Mouse (Mus musculus) Patski (cell line): Measurements from ENCODE around the gene Ttll3. TPM values are rescaled to one million over a fixed set of nuclear protein-coding genes. Genes with fewer than 3 reads are reported as not detected.
A peak's percentile ranks its signal among the peaks of the same experiment; 100 is the strongest.

Experiments
- ATAC-seq: fragments of 100-300 bp; one replicate; pipeline ENCODE4 v1.8.0; 2021
- CTCF ChIA-PET: fragments of 350-600 bp; sonication (Branson Sonifier 250); formaldehyde crosslinking; loops from one replicate; lab custom pipeline; 2022; ENCODE audit warnings: inconsistent platforms; lab: Charles Lee
- POLR2A ChIA-PET: fragments of 350-600 bp; sonication (Branson Sonifier 250); formaldehyde crosslinking; loops from one replicate; lab custom pipeline; 2022; ENCODE audit warnings: antibody characterized with exemption, inconsistent platforms; lab: Charles Lee
- DNase-seq: peaks from one replicate; pipeline ENCODE4 v3.0.0-alpha.2; 2011; ENCODE audit warnings: low read depth, low spot score
- H3K27me3 ChIP-seq: fragments of 371-371 bp; one replicate; pipeline ENCODE4 v1.5.1; 2021
- CTCF ChIP-seq: fragments of 100-300 bp; IDR thresholded peaks from one replicate; pipeline ENCODE4 v1.5.1; 2021
- in situ Hi-C: fragments of 300-500 bp; cut with MboI; formaldehyde crosslinking; loops from 3 replicates; pipeline ENCODE4 v1.11.1; 2018; ENCODE audit warnings: low pct_unique_long_range_greater_than_20kb, mixed read lengths
- polyA plus RNA-seq: library from polyadenylated mRNA; unstranded; gene quantifications from one replicate; pipeline ENCODE4 v1.2.3, GENCODE M21; 2021

Ttll3 gene
- polyA plus RNA-seq, 1 experiment from 2014 or later = 10.1 TPM

- in situ Hi-C loops = no loop called here
- CTCF ChIA-PET = no interaction called here
These were observed 27.4 kb downstream of the Ttll3 start for GRCm38 (mm10) chr6:113416416-113416815.

GRCm38 (mm10) chr6:113418441-113419198 is 29.6 kb downstream of the Ttll3 start:
- in situ Hi-C loops = no loop called here
- no peak for TF ChIP-seq CTCF
- CTCF ChIA-PET = interaction anchor here (0.6 to 1.3 kb wide), 3 partner anchors 11 to 18 kb away, joined by 3 read pairs; no protein-coding TSS in a partner anchor
- POLR2A ChIA-PET = interaction anchor here (0.7 to 0.8 kb wide), 2 partner anchors 13 to 74 kb away, joined by 3 read pairs; no protein-coding TSS in a partner anchor
- ATAC-seq = peak; percentile 61
- no peaks in the 10 kb centered on the region for H3K27me3 ChIP-seq
- DNase-seq = no peak

More at GRCm38 (mm10) chr6:113416416-113416815, 27.4 kb downstream of the Ttll3 start:
- ATAC-seq (no peak), DNase-seq (no peak)
- POLR2A ChIA-PET = no interaction called here
- H3K27me3 ChIP-seq = no peaks in the 10 kb centered on the region
- no peak for TF ChIP-seq CTCF

- ATAC-seq (peak; percentile 84), DNase-seq (peak; percentile 83)
- TF ChIP-seq CTCF = no peak
- H3K27me3 ChIP-seq = no peaks in the 10 kb centered on the region
- POLR2A ChIA-PET = interaction anchor here (0.7 to 0.8 kb wide), 2 partner anchors 13 to 75 kb away, joined by 3 read pairs; no protein-coding TSS in a partner anchor
- in situ Hi-C loops = no loop called here
- CTCF ChIA-PET = interaction anchor here (0.6 to 1.3 kb wide), 4 partner anchors 11 to 18 kb away, joined by 3 read pairs; no protein-coding TSS in a partner anchor
These were observed 30.1 kb downstream of the Ttll3 start, which contains the start of gene Rpusd3 for GRCm38 (mm10) chr6:113419199-113419587. Rpusd3 (minus strand) TSS chr6:113419340.

GRCm38 (mm10) chr6:113423000-113423399 is 33.9 kb downstream of the Ttll3 start:
- POLR2A ChIA-PET = no interaction called here
- H3K27me3 ChIP-seq = no peaks in the 10 kb centered on the region
- ATAC-seq (no peak), DNase-seq (no peak)
- in situ Hi-C loops = no loop called here
- CTCF ChIA-PET = no interaction called here
- TF ChIP-seq CTCF = no peak

GRCm38 (mm10) chr6:113424187-113424586 is 35.1 kb downstream of the Ttll3 start:
- ATAC-seq (no peak), DNase-seq (no peak)
- ChIA-PET POLR2A (no interaction called here), CTCF (no interaction called here)
- in situ Hi-C loops = no loop called here
- no peaks in the 10 kb centered on the region for H3K27me3 ChIP-seq
- TF ChIP-seq CTCF = no peak

GRCm38 (mm10) chr6:113426696-113427095 is 37.6 kb downstream of the Ttll3 start:
- H3K27me3 ChIP-seq = no peaks in the 10 kb centered on the region
- CTCF ChIA-PET = interaction anchor here (0.8 kb wide), 1 partner anchor 11 kb away, joined by 3 read pairs; no protein-coding TSS in a partner anchor
- TF ChIP-seq CTCF = no peak
- DNase-seq (no peak), ATAC-seq (no peak)
- in situ Hi-C loops = no loop called here
- POLR2A ChIA-PET = no interaction called here

GRCm38 (mm10) chr6:113427397-113427796 is 38.3 kb downstream of the Ttll3 start:
- ATAC-seq = no peak
- no peak for DNase-seq
- TF ChIP-seq CTCF = no peak
- POLR2A ChIA-PET = interaction anchor here (0.8 kb wide), 1 partner anchor 110 kb away, joined by 5 read pairs; no protein-coding TSS in a partner anchor
- CTCF ChIA-PET = interaction anchor here (0.8 kb wide), 1 partner anchor 12 kb away, joined by 3 read pairs; no protein-coding TSS in a partner anchor
- H3K27me3 ChIP-seq = no peaks in the 10 kb centered on the region
- in situ Hi-C loops = no loop called here

GRCm38 (mm10) chr6:113428006-113428405 is 38.9 kb downstream of the Ttll3 start:
- no peak for ATAC-seq
- ChIA-PET POLR2A (no interaction called here), CTCF (no interaction called here)
- in situ Hi-C loops = no loop called here
- DNase-seq = no peak
- TF ChIP-seq CTCF = no peak
- H3K27me3 ChIP-seq = no peaks in the 10 kb centered on the region

- ChIA-PET POLR2A (no interaction called here), CTCF (interaction anchor here (0.8 to 1.6 kb wide), 3 partner anchors 10 to 11 kb away, joined by 3 to 4 read pairs (median 4); partner anchors contain the start of gene Rpusd3)
- in situ Hi-C loops = no loop called here
- DNase-seq = no peak
- H3K27me3 ChIP-seq = no peaks in the 10 kb centered on the region
- no peak for ATAC-seq
- no peak for TF ChIP-seq CTCF
These were observed 40.9 kb downstream of the Ttll3 start for GRCm38 (mm10) chr6:113429965-113430364.

- in situ Hi-C loops = no loop called here
- no peak for DNase-seq
- no peaks in the 10 kb centered on the region for H3K27me3 ChIP-seq
- POLR2A ChIA-PET = no interaction called here
- TF ChIP-seq CTCF = no peak
- ATAC-seq = peak; percentile 27
- CTCF ChIA-PET = interaction anchor here (1.5 to 1.6 kb wide), 2 partner anchors 9 to 11 kb away, joined by 4 read pairs; no protein-coding TSS in a partner anchor
These were observed 41.8 kb downstream of the Ttll3 start for GRCm38 (mm10) chr6:113430846-113431245.

- DNase-seq = no peak
- H3K27me3 ChIP-seq = no peaks in the 10 kb centered on the region
- in situ Hi-C loops = no loop called here
- ChIA-PET CTCF (interaction anchor here (0.6 to 1.0 kb wide), 2 partner anchors 24 to 49 kb away, joined by 3 read pairs; no protein-coding TSS in a partner anchor), POLR2A (no interaction called here)
- no peak for ATAC-seq
- TF ChIP-seq CTCF = no peak
These were observed 42.7 kb downstream of the Ttll3 start for GRCm38 (mm10) chr6:113431801-113432200.
